Mouse (Mus musculus): Measurements from ENCODE around the gene Duxbl2. TPM values are rescaled to one million over a fixed set of nuclear protein-coding genes. Genes with fewer than 3 reads are reported as not detected.
"Not testable (repeated sequence)": the region's sequence is repeated elsewhere in the genome, so short reads cannot be mapped to it uniquely, and the experiment has no call there.

Duxbl2 gene
- total RNA-seq (2021) = 1 to 10 TPM; 1.5 to 2.6 TPM

GRCm38 (mm10) chr14:26118150-26118549, at the start of gene Duxbl2:
Gene Duxbl2, plus strand, starts transcription at chr14:26118349.
- not testable (repeated sequence) for DNase-seq (ENCODE audit: extremely low spot score in 1 of 2, low spot score in 1 of 2)

GRCm38 (mm10) chr14:26076620-26077390, 41.3 kb upstream of the Duxbl2 start:
- DNase-seq (ENCODE audit: extremely low spot score in 1 of 2, low spot score in 1 of 2) = not testable (repeated sequence)

GRCm38 (mm10) chr14:26081216-26081615, 36.9 kb upstream of the Duxbl2 start, which contains the start of gene Cphx2:
Gene Cphx2, plus strand, starts transcription at chr14:26081516.
- not testable (repeated sequence) for DNase-seq (ENCODE audit: extremely low spot score in 1 of 2, low spot score in 1 of 2)

GRCm38 (mm10) chr14:26081997-26082396, 36.2 kb upstream of the Duxbl2 start, which contains the start of gene Cphx3:
Gene Cphx3, plus strand, starts transcription at chr14:26082297.
- DNase-seq (ENCODE audit: extremely low spot score in 1 of 2, low spot score in 1 of 2) = not testable (repeated sequence)

DNA sequence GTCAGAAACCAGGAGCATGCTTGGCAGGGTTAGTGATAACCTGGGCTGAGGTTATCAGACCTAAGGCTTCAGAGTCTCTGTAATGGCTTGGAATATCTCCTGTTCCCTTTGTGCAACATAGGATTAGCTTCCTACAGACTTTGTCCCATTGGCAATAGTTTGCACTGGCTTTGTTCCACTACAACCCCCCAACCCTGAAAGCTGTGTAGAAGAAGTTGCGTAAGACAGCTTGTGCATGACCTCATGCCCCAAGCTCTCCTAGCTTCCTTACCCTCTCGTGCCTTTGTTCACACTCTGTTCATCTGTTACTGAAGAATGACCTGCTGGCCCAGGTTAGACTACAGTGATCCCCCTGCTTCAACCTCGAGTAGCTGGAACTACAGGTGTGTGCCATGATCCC, 20.5 kb upstream of the Duxbl2 start:
- not testable (repeated sequence) for DNase-seq (ENCODE audit: extremely low spot score in 1 of 2, low spot score in 1 of 2)

- DNase-seq (ENCODE audit: extremely low spot score in 1 of 2, low spot score in 1 of 2) = not testable (repeated sequence)
Observed at GRCm38 (mm10) chr14:26118550-26119000, 426 bp downstream of the Duxbl2 start.

GRCm38 (mm10) chr14:26119095-26119494, 946 bp downstream of the Duxbl2 start:
- DNase-seq (ENCODE audit: extremely low spot score in 1 of 2, low spot score in 1 of 2) = not testable (repeated sequence)

GRCm38 (mm10) chr14:26147095-26147494, 28.9 kb downstream of the Duxbl2 start:
- not testable (repeated sequence) for DNase-seq (ENCODE audit: extremely low spot score in 1 of 2, low spot score in 1 of 2)

GRCm38 (mm10) chr14:26156032-26156431, 37.9 kb downstream of the Duxbl2 start:
- not testable (repeated sequence) for DNase-seq (ENCODE audit: extremely low spot score in 1 of 2, low spot score in 1 of 2)

DNA sequence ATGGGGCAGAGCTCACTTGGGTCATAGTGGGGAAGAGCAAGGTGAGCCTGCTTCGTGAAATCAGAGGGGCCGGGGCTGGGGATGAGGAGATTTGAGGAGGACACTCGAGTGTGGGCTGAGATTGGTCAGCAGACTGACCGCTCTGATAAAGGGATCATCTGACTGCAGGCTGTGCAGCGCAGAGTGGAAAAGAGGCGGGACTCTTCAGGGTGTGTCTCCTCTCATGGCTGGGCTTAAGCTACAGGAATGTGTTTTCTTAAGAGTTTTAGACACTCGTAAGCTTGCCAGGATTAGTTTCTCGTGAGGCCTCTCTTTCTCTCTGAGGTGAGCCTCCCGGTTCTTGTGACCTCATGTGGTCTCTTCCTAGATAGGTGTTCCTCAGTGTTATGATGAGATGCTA, 43.0 kb downstream of the Duxbl2 start:
- DNase-seq (ENCODE audit: extremely low spot score in 1 of 2, low spot score in 1 of 2) = not testable (repeated sequence)

- DNase-seq (ENCODE audit: extremely low spot score in 1 of 2, low spot score in 1 of 2) = not testable (repeated sequence)
Observed at GRCm38 (mm10) chr14:26162423-26162822, 44.3 kb downstream of the Duxbl2 start.

DNA sequence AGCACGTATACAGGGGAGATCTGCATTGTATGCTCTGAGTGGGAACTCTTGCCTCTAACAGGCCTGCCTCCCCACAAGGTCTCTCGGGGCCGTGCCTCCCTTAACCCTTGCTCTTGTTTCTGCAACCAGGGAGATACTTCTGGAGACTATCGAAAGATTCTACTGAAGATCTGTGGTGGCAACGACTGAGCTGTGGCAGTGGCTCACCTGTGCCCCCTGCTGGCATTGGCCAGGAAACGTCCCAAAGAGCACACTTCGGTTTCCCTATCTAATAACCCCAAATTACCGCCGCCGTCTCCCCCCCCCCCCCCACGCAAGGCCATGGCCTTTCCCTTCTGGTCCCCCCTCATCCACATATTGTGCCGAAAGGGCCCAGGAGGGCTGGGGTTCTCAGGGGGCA, 47.1 kb downstream of the Duxbl2 start:
- DNase-seq (ENCODE audit: extremely low spot score in 1 of 2, low spot score in 1 of 2) = not testable (repeated sequence)

DNA sequence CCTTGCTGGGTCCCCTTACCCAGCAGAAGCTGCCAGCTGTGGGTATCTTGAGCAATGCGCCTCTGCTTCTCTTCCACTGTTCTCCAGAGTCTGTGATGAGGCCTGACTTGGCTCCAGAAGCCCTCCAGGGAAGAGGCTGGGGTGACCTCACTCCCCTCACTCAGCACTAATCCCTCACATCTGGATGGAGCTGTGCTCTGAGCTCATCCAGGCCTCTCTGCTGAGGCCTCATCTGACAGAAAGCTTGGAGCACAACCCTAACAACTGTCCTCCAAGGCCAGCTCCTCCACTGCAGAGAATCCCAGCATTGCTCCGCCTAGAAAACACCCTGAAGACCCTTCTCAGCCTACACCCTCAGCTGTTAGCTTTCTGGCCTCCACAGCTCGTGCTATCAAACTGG, 55.8 kb downstream of the Duxbl2 start:
- not testable (repeated sequence) for DNase-seq (ENCODE audit: extremely low spot score in 1 of 2, low spot score in 1 of 2)

DNA sequence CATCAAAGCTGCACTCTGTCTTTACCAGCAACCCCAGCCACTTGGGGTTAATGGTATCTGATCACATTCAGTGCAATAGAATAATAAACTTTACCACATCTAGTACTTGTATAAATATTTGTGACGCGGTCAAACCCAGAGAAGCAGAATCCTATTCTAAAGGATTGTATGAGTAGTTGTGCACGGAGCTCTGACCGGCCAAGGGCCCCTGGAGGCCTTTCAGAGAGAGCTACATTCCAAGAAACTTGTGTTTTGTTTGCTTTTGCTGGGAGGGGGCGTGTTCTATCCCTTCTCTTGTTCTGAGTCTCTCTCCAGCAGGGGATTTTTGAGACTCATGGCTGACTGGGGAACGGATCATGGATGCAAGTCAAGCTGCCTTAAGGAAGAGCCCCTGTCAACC, 56.9 kb downstream of the Duxbl2 start:
- not testable (repeated sequence) for DNase-seq (ENCODE audit: extremely low spot score in 1 of 2, low spot score in 1 of 2)

Other genes starting within 250 kb of the Duxbl2 start
- gene Plac9a, start 215.2 kb upstream of the Duxbl2 start, total RNA-seq (2021) = 1 to 10 TPM in 1 of 2 experiments, not detected in 1; 1.2 TPM
- gene Tmem254a, start 190.7 kb upstream of the Duxbl2 start, total RNA-seq (2021) = 1 to 10 TPM; 6.1 to 7.2 TPM
- gene Cphx1, start 180.0 kb upstream of the Duxbl2 start, total RNA-seq (2021) = not detected
- gene Duxbl1, start 139.8 kb upstream of the Duxbl2 start, total RNA-seq (2021) = under 1 TPM in 1 of 2 experiments, not detected in 1; 0.47 TPM
- gene Gm9780, start 75.6 kb upstream of the Duxbl2 start, total RNA-seq (2021) = 1 to 10 TPM; 3.0 to 5.3 TPM
- gene Tmem254c, start 51.0 kb upstream of the Duxbl2 start, total RNA-seq (2021) = 10 to 100 TPM; 34.3 to 34.5 TPM
- gene Cphx2, start 36.8 kb upstream of the Duxbl2 start, total RNA-seq (2021) = not detected
- gene Cphx3, start 36.1 kb upstream of the Duxbl2 start, total RNA-seq (2021) = not detected
- 10 to 100 TPM in 1 of 2 experiments, 1 to 10 TPM in 1; 9.9 to 11.1 TPM for gene Plac9b, start 64.1 kb downstream of the Duxbl2 start, total RNA-seq (2021)
- gene Tmem254b, start 88.7 kb downstream of the Duxbl2 start, total RNA-seq (2021) = 10 to 100 TPM; 16.2 to 17.3 TPM
- gene Duxbl3, start 139.6 kb downstream of the Duxbl2 start, total RNA-seq (2021) = under 1 TPM; 0.35 to 0.49 TPM

All from layer of hippocampus, postnatal 25 days (tissue).